Mouse (Mus musculus) thymus, postnatal 36 days (tissue): ENCODE results near the gene Csnk2a1.
"Not testable (repeated sequence)": the region's sequence is repeated elsewhere in the genome, so short reads cannot be mapped to it uniquely, and the experiment has no call there.

Experiments used
- DNase-seq, 2 experiments: peaks; one replicate each; pipeline ENCODE4 v3.0.0; 2022; ENCODE audit warnings: mixed read lengths in 2 of 2

The Csnk2a1 gene

GRCm38 (mm10) chr2:152226248-152227050 lies at the start of gene Csnk2a1:
Gene Csnk2a1 (plus strand): TSS chr2:152226839.
- DNase-seq = peak; percentile 91 to 92

- DNase-seq = no peak
These were observed 49.4 kb upstream of the Csnk2a1 start for GRCm38 (mm10) chr2:152177162-152177805.

GRCm38 (mm10) chr2:152177806-152178170 lies 48.9 kb upstream of the Csnk2a1 start:
- no peak for DNase-seq

- no peak for DNase-seq
These were observed 48.3 kb upstream of the Csnk2a1 start for GRCm38 (mm10) chr2:152178345-152178744.

GRCm38 (mm10) chr2:152179301-152179700 lies 47.3 kb upstream of the Csnk2a1 start:
- no peak for DNase-seq

GRCm38 (mm10) chr2:152180323-152180722 lies 46.3 kb upstream of the Csnk2a1 start:
- no peak for DNase-seq

- DNase-seq = no peak
These were observed 39.5 kb upstream of the Csnk2a1 start for GRCm38 (mm10) chr2:152187132-152187531.

- no peak for DNase-seq
These were observed 37.4 kb upstream of the Csnk2a1 start for GRCm38 (mm10) chr2:152189213-152189612.

- DNase-seq = no peak
These were observed 37.0 kb upstream of the Csnk2a1 start for GRCm38 (mm10) chr2:152189640-152190039.

- DNase-seq = no peak
These were observed 36.5 kb upstream of the Csnk2a1 start for GRCm38 (mm10) chr2:152190161-152190560.

- DNase-seq = no peak
These were observed 33.9 kb upstream of the Csnk2a1 start for GRCm38 (mm10) chr2:152192591-152193345.

GRCm38 (mm10) chr2:152193346-152193710 lies 33.3 kb upstream of the Csnk2a1 start:
- DNase-seq = no peak

- no peak for DNase-seq
These were observed 32.1 kb upstream of the Csnk2a1 start for GRCm38 (mm10) chr2:152194586-152194985.

GRCm38 (mm10) chr2:152196896-152197295 lies 29.7 kb upstream of the Csnk2a1 start:
- no peak for DNase-seq

- peak; percentile 27 to 30 for DNase-seq
These were observed 29.3 kb upstream of the Csnk2a1 start for GRCm38 (mm10) chr2:152197301-152197712.

GRCm38 (mm10) chr2:152206139-152206538 lies 20.5 kb upstream of the Csnk2a1 start:
- not testable (repeated sequence) for DNase-seq

- no peak for DNase-seq
These were observed 14.8 kb upstream of the Csnk2a1 start for GRCm38 (mm10) chr2:152211871-152212270.

GRCm38 (mm10) chr2:152216975-152217374 lies 9.7 kb upstream of the Csnk2a1 start:
- DNase-seq = no peak

- no peak for DNase-seq
These were observed 2.9 kb upstream of the Csnk2a1 start for GRCm38 (mm10) chr2:152223521-152224300.

GRCm38 (mm10) chr2:152225536-152225935 lies 1.1 kb upstream of the Csnk2a1 start:
- DNase-seq = peak in 1 of 2 experiments; percentile 7

GRCm38 (mm10) chr2:152227051-152227481 lies 427 bp downstream of the Csnk2a1 start:
- DNase-seq = peak; percentile 75 to 78

GRCm38 (mm10) chr2:152230046-152230445 lies 3.4 kb downstream of the Csnk2a1 start:
- no peak for DNase-seq

GRCm38 (mm10) chr2:152237926-152238325 lies 11.3 kb downstream of the Csnk2a1 start:
- no peak for DNase-seq
